Mouse (Mus musculus): Measurements from ENCODE around the gene Prkce. TPM values are rescaled to one million over a fixed set of nuclear protein-coding genes. Genes with fewer than 3 reads are reported as not detected.

Prkce gene
- total RNA-seq, 2 experiments from 2014 or later: 273 to 281 TPM

DNA sequence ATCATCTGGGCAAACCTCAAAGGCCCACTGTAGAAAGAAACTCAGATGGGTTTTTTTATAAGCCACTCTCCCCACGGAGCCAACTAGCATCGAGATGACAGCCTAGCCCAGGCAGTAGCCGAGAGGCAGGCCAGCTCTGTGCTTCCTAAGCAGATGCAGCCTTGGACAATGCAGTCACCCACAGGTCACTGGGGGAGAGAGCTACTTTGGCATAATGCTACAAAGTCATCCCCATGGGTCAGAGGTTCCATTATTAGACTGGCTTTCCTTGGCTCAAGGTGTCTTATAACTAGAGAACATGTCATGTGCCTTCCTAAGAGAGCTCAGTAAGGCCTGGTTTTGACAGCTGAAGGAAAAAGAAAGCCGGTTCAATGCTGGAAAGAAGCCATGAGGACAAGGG lies 465.5 kb downstream of the Prkce start:
- no peak for DNase-seq (ENCODE audit: extremely low spot score in 1 of 2, low spot score in 2 of 2)
- intact Hi-C loops (cut with DNase I): no loop called here

DNA sequence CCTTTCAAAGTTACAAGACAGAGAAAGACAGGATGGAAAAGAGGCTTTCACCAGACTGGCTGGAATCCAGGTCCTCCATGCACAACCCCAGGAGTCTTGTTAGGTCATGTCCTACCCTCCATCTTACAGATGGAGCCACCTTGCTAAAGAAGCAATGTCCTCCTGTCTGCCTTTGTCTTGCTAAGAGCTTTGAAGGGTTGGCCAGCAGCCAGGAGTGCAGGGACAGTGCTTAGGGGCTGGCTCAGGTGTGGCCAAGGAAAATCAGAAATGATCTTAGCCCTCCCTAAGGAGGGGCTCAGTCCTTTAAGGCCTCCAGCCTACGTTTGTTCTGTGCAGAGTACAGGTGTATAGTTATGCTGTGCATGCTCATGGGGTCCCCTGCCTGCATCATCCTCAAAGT lies 469.7 kb downstream of the Prkce start:
- intact Hi-C loops (cut with DNase I): no loop called here
- peak in 1 of 2 experiments; percentile 30 for DNase-seq (ENCODE audit: extremely low spot score in 1 of 2, low spot score in 2 of 2)

DNA sequence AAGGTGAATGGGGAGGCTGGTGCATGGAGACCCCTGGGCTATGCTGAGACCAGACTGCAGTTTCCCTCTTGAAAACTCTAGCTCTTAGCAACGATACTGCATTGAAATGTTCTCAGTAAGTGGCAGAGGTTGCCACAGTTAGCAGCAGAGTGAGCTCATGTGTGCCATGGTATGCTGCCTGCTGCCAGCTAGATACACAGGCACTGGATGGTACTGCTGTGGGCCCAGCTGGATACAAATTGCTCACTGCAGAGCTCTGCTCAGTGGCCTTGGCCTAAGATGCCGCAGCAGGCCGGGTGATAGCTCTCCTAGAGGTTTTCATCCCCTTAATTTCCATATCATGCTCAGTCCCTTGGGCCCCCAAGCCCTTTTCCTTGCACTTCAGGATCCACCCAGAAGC lies 471.7 kb downstream of the Prkce start:
- no peak for DNase-seq (ENCODE audit: extremely low spot score in 1 of 2, low spot score in 2 of 2)
- intact Hi-C loops (cut with DNase I): no loop called here

DNA sequence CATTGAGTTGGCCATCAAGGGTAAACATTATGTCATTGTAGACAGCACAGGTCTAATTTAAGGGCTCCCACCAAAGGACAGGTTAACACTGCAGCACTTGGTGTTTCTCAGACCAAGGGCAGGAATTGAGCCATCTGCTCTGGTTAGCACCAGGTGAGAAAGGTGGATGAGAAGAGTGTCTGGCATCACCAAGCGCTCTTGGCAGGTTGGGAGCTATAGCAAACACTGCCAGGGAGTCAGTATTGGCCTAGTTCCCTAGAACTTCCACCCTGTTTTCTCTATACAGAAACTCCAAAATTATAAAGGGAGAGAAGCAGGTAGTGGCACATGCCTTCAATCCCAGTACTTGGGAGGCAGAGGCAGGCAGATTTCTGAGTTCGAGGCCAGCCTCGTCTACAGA lies 479.6 kb downstream of the Prkce start:
- DNase-seq (ENCODE audit: extremely low spot score in 1 of 2, low spot score in 2 of 2): no peak
- intact Hi-C loops (cut with DNase I): no loop called here

DNA sequence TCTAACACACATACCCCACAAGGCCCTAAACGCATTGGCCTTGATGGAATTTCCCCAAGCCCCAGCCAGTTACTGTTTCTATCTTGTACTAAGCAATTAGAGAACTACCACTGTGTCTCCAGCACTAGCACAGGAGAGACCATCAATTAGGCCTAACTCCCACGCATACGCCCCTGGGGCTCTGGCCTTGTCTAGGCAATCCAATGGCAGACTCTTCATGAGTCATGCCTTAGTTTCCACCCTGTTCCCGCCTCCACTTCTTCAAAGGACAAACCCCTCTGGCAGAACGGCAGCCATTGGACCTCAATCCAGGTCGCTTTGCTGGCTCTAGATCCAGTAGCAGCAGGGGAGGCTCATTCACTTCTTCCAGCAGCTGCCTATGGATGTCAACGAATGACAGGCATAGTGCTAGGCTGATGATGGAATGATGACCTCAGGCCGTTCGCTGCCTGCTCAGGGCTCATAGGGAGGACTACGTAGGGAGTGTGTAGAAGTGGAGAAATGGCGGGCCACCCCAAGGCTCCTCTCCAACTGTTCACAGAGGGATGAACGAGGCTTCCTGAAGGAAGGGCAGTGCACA lies 481.4 kb downstream of the Prkce start:
- intact Hi-C loops (cut with DNase I): no loop called here
- no peak for DNase-seq (ENCODE audit: extremely low spot score in 1 of 2, low spot score in 2 of 2)

DNA sequence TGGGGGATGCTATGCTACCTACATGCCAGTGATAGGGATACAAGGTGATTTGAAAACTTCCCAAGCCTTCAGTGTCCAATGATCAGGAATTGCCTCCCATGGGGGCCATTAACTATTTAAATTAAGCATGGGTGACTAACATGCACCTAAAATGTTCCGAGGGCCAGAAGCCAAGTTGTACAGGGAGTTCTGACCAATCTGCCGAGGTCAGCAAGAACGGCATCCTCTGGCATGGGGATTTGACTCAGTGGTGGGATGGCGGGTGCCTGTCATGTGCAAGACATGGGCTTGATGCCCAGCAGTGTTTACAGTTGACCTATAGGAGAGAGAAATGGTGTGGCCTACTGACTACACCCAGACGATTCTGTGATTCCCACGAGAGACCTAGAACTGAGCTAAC lies 482.7 kb downstream of the Prkce start:
- DNase-seq (ENCODE audit: extremely low spot score in 1 of 2, low spot score in 2 of 2): no peak
- intact Hi-C loops (cut with DNase I): no loop called here

DNA sequence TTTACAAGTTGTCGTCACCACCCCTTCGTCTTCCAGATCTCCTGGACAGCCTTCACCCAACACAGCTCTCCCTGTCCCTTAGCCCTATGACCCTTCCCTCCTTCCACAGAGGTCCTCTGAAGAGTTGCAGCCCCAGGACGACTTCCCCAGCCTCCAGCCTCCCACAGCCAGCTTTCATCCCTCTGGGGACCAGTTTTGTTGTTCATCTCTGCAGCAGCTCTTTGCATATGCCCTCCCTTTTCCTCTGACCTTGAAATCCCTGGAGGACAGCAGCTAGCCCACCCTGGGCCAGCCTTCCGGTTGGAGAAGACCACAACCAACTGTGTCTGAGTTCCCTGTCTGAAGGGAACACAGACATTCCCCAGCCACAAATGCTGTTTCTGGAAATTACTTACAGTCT lies 483.5 kb downstream of the Prkce start:
- intact Hi-C loops (cut with DNase I): no loop called here
- peak in 1 of 2 experiments; percentile 38 for DNase-seq (ENCODE audit: extremely low spot score in 1 of 2, low spot score in 2 of 2)

DNA sequence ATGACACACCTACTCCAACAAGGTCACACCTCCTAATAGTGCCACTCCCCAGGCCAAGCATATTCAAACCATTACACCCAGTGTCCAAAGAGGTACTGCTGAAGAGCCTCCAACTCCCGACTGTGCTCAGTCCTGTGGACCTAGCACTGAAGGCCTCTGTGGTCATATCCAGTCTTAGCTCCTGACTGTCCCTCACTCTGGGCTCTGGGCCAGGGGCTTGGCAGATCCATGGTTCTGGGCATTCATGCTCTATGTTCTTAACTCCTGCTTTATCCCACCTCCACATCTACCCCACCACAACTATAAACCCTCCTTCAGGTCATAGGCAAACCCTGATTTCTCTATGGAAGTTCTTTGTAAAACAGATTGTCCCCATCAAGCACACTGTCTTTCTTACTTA lies 485.2 kb downstream of the Prkce start:
- no peak for DNase-seq (ENCODE audit: extremely low spot score in 1 of 2, low spot score in 2 of 2)
- intact Hi-C loops (cut with DNase I): no loop called here

GRCm38 (mm10) chr17:86656369-86656768 lies 488.8 kb downstream of the Prkce start:
- intact Hi-C loops (cut with DNase I): no loop called here
- no peak for DNase-seq (ENCODE audit: extremely low spot score in 1 of 2, low spot score in 2 of 2)

- DNase-seq (ENCODE audit: extremely low spot score in 1 of 2, low spot score in 2 of 2): no peak
- intact Hi-C loops (cut with DNase I): no loop called here
Observed at GRCm38 (mm10) chr17:86662301-86662700, 494.7 kb downstream of the Prkce start.

GRCm38 (mm10) chr17:86663471-86663870 lies 495.9 kb downstream of the Prkce start:
- no peak for DNase-seq (ENCODE audit: extremely low spot score in 1 of 2, low spot score in 2 of 2)
- intact Hi-C loops (cut with DNase I): no loop called here

- no peak for DNase-seq (ENCODE audit: extremely low spot score in 1 of 2, low spot score in 2 of 2)
- intact Hi-C loops (cut with DNase I): no loop called here
Observed at GRCm38 (mm10) chr17:86667836-86668600, 500.4 kb downstream of the Prkce start.

DNA sequence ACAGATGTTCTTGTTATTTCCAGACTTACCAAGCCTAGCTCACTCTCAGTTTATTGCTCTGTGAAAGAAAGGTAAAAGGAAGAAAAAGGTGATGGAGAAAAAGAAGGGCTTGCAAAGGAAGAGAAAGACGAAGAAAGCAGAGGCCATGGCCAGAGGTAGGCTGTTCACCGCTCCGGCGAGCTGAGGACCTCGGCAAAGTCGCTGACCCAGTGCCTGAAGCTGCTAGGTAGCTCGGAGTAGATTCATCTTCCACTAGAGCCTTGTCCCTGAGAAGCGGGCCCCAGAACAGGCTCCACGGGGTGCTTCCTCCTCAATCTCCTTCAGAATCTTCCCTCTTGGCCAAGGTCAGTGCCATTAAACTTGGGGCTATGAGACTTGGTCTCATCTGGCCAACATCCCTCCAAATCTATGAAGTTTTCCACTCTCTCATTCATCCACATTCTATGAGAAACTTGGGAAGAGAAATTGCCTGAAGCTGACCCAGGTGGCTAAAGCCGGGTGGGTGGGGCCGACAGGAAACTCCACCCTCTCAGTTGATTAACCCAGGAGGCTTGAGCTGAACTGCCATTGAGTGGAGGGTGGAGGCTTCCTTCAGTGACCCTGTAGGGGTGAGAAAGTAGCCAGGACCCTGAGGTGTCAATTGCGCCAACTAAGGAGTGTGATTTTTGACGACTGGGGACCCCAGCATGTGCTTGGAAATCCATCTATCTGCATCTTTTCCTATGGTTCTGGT lies 502.2 kb downstream of the Prkce start:
- DNase-seq (ENCODE audit: extremely low spot score in 1 of 2, low spot score in 2 of 2): no peak
- intact Hi-C loops (cut with DNase I): no loop called here

- intact Hi-C loops (cut with DNase I): no loop called here
- no peak for DNase-seq (ENCODE audit: extremely low spot score in 1 of 2, low spot score in 2 of 2)
Observed at GRCm38 (mm10) chr17:86670731-86671130, 503.1 kb downstream of the Prkce start.

- intact Hi-C loops (cut with DNase I): no loop called here
- no peak for DNase-seq (ENCODE audit: extremely low spot score in 1 of 2, low spot score in 2 of 2)
Observed at GRCm38 (mm10) chr17:86674971-86675370, 507.4 kb downstream of the Prkce start.

DNA sequence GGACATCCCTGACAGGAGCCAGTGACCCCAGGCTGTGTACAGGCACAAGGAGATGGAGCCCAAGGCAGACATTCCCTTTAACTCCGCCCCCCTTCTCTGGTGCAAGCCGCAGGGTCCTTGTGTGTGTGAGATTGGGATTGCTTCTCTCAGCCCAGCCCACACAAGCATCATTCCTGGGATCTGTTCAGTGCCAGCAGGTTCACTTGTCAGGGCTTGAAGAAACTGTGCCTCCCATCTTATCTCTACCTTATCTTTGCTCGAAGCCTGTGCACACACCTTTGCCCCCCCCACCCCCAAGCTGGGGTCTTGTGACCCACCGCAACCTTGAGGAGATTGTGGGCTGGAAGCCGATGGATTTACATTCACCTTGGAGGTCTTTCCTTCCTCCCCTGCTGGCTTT lies 508.8 kb downstream of the Prkce start:
- no peak for DNase-seq (ENCODE audit: extremely low spot score in 1 of 2, low spot score in 2 of 2)
- intact Hi-C loops (cut with DNase I): no loop called here

- no peak for DNase-seq (ENCODE audit: extremely low spot score in 1 of 2, low spot score in 2 of 2)
- intact Hi-C loops (cut with DNase I): no loop called here
Observed at GRCm38 (mm10) chr17:86676909-86677308, 509.3 kb downstream of the Prkce start.

GRCm38 (mm10) chr17:86685263-86685662 lies 517.7 kb downstream of the Prkce start:
- DNase-seq (ENCODE audit: extremely low spot score in 1 of 2, low spot score in 2 of 2): no peak
- intact Hi-C loops (cut with DNase I): no loop called here

GRCm38 (mm10) chr17:86687021-86687420 lies 519.4 kb downstream of the Prkce start:
- DNase-seq (ENCODE audit: extremely low spot score in 1 of 2, low spot score in 2 of 2): no peak
- intact Hi-C loops (cut with DNase I): no loop called here

- no peak for DNase-seq (ENCODE audit: extremely low spot score in 1 of 2, low spot score in 2 of 2)
- intact Hi-C loops (cut with DNase I): no loop called here
Observed at GRCm38 (mm10) chr17:86690871-86691390, 523.3 kb downstream of the Prkce start.
